Mouse (Mus musculus) MEL-GATA-1-ER (cell line): Measurements from ENCODE around the gene Ppp1r12c.

Experiments used
- DNase-seq: peaks from one replicate; pipeline ENCODE4 v3.0.0-alpha.2; 2012; ENCODE audit warnings: low read depth; ENCODE audit errors: extremely low read depth

Gene Ppp1r12c

GRCm38 (mm10) chr7:4516332-4517050, 15.0 kb upstream of the Ppp1r12c start, which contains the start of gene Tnnt1:
TSS of gene Tnnt1 (minus strand) at chr7:4516382.
- no peak for DNase-seq

- DNase-seq: no peak
These were observed 14.4 kb upstream of the Ppp1r12c start for GRCm38 (mm10) chr7:4515853-4516252.

GRCm38 (mm10) chr7:4513829-4514712, 12.6 kb upstream of the Ppp1r12c start:
- no peak for DNase-seq

- DNase-seq: no peak
These were observed 11.8 kb upstream of the Ppp1r12c start for GRCm38 (mm10) chr7:4513236-4513635.

GRCm38 (mm10) chr7:4511489-4512224, 10.2 kb upstream of the Ppp1r12c start:
- DNase-seq: no peak

GRCm38 (mm10) chr7:4509863-4510608, 8.6 kb upstream of the Ppp1r12c start:
- DNase-seq: no peak

- DNase-seq: no peak
These were observed 7.2 kb upstream of the Ppp1r12c start for GRCm38 (mm10) chr7:4508739-4509116.

- no peak for DNase-seq
These were observed 6.7 kb upstream of the Ppp1r12c start for GRCm38 (mm10) chr7:4508062-4508738.

GRCm38 (mm10) chr7:4507220-4507619, 5.7 kb upstream of the Ppp1r12c start:
- no peak for DNase-seq

- peak; percentile 88 for DNase-seq
These were observed 3.4 kb upstream of the Ppp1r12c start for GRCm38 (mm10) chr7:4504646-4505435.

- no peak for DNase-seq
These were observed 2.4 kb upstream of the Ppp1r12c start for GRCm38 (mm10) chr7:4503858-4504257.

GRCm38 (mm10) chr7:4503100-4503499, 1.6 kb upstream of the Ppp1r12c start:
- no peak for DNase-seq

- DNase-seq: no peak
These were observed 1.1 kb upstream of the Ppp1r12c start for GRCm38 (mm10) chr7:4502421-4503090.

GRCm38 (mm10) chr7:4500892-4501471, 498 bp downstream of the Ppp1r12c start:
- no peak for DNase-seq

GRCm38 (mm10) chr7:4499034-4499433, 2.4 kb downstream of the Ppp1r12c start:
- DNase-seq: no peak

GRCm38 (mm10) chr7:4498251-4498650, 3.2 kb downstream of the Ppp1r12c start:
- no peak for DNase-seq

- DNase-seq: no peak
These were observed 4.1 kb downstream of the Ppp1r12c start for GRCm38 (mm10) chr7:4497271-4497903.

- DNase-seq: no peak
These were observed 5.0 kb downstream of the Ppp1r12c start for GRCm38 (mm10) chr7:4496468-4496867.
